Mouse (Mus musculus): ENCODE measurements around the gene Tnfrsf18. TPM values are rescaled to one million over a fixed set of nuclear protein-coding genes. Genes with fewer than 3 reads are reported as not detected.

Gene Tnfrsf18
- total RNA-seq, 4 experiments from 2014 or later: not detected

DNA sequence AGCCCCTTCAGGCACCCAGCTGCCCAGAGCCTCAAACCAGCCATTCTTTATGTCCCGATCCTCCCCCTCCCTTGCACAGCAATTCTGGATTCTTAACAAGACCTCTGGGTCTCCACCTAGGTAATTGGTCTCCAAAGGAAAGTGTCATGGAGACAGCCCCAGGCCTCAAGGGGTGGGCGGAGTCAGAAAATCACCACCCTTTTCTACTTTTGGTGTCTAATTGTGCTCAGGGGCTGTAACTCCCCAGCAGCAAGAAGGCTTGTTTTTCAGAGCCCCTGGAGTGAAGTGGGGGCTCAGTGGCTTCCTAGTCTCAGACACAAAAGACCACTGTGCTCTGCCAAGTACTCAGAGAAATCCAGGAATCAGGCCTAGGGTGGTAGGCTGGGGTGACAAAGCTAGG lies 44.8 kb downstream of the Tnfrsf18 start:
- no peak for DNase-seq (ENCODE audit: low spot score in 2 of 2)

DNA sequence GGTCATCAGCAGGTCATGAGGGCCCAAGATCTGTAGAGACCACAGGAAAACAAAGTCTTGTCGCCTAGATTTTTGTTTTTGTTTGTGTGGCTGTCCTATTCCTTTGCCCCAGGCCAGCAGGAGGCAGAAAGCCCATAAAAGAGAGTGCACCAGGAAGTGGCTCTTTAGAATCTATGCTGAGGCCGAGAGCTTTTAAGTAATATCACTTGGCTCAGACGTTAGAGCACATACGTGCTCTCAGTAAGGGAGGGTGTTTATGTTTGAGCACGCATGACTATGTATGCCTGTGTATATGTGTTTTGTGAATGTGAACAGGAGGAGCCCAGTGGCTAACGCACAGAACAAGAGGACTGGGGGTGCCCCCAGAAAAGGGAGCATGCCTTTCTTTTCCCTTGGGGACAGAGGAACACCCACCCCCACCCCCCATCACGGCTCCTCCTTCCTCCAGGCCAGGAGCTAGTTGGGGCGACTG lies 51.0 kb downstream of the Tnfrsf18 start:
- DNase-seq (ENCODE audit: low spot score in 2 of 2): no peak

DNA sequence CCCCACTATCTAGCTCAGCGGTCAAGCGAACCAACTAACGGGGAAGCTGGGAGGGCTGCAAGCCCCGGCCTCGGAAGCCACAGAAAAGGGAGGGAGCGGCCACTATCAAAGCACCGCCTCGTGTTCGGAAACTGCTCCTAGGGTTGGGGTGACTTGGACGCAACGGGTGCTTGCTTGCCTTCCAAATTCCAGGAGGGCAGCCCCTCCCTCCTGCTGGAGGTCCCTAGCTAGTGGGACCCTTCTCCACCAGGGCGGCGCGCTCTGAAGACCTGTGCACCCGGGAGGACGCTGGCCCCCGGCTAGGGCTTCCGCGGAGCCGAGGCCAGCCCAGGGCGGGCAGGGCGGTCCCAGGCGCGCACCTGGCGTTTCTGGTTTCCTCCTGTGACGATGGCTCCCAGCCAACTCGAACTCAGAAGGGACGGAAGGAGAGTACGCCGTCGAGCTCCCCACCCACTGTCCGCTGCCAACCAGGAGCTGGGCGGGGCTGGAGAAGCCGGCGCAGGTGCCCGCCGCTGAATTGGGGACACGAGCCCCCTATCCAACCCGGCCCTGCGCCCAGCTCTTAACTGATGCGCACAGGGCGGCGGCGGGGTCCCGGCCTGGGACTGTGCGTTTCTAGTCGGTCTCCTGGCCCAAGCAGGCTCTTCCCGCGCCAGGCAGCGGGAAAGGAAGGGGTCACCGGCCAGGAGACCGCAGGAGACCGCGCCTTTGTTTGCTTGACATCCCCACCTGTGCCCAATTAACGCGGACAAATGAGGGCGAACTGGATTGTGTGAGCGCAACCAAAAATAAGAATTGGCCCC lies 51.7 kb downstream of the Tnfrsf18 start:
- no peak for DNase-seq (ENCODE audit: low spot score in 2 of 2)

Small RNAs within 50 kb of the gene (microRNA-seq; reads per million reads assigned to microRNA genes)
- 10.5 to 30.0 reads per million in 2 experiments for gene Mir200a
- 33.2 to 126 reads per million in 2 experiments for gene Mir200b
- 58.0 to 118 reads per million in 2 experiments for gene Mir429

Other genes with a start within 250 kb of the Tnfrsf18 start
- 10 to 100 TPM; 35.4 to 43.6 (median 36.6) TPM for gene Tmem88b, start 240.3 kb upstream of the Tnfrsf18 start, total RNA-seq (2022)
- gene Ankrd65, start 235.7 kb upstream of the Tnfrsf18 start, total RNA-seq (2022): under 1 TPM in 1 of 4 experiments, not detected in 3; 0.35 TPM
- 10 to 100 TPM; 75.3 to 87.1 (median 84.7) TPM for gene Mrpl20, start 223.3 kb upstream of the Tnfrsf18 start, total RNA-seq (2022)
- 10 to 100 TPM; 54.7 to 60.9 (median 57.6) TPM for gene Ccnl2, start 213.7 kb upstream of the Tnfrsf18 start, total RNA-seq (2022)
- gene Aurkaip1, start 194.9 kb upstream of the Tnfrsf18 start, total RNA-seq (2022): 100 to 1,000 TPM; 101 to 109 (median 102) TPM
- 10 to 100 TPM in 1 of 4 experiments, 1 to 10 TPM in 3; 8.9 to 10.3 (median 9.3) TPM for gene Mxra8, start 186.5 kb upstream of the Tnfrsf18 start, total RNA-seq (2022)
- gene Dvl1, start 178.8 kb upstream of the Tnfrsf18 start, total RNA-seq (2022): 10 to 100 TPM; 81.1 to 86.5 (median 81.4) TPM
- under 1 TPM in 2 of 4 experiments, not detected in 2; 0.30 to 0.39 TPM for gene Tas1r3, start 162.8 kb upstream of the Tnfrsf18 start, total RNA-seq (2022)
- gene Cptp, start 156.7 kb upstream of the Tnfrsf18 start, total RNA-seq (2022): 10 to 100 TPM; 30.1 to 48.4 (median 33.7) TPM
- gene Ints11, start 156.6 kb upstream of the Tnfrsf18 start, total RNA-seq (2022): 10 to 100 TPM; 26.8 to 32.6 (median 30.0) TPM
- gene Pusl1, start 134.4 kb upstream of the Tnfrsf18 start, total RNA-seq (2022): 10 to 100 TPM; 49.0 to 65.6 (median 58.5) TPM
- gene Acap3, start 134.3 kb upstream of the Tnfrsf18 start, total RNA-seq (2022): 100 to 1,000 TPM; 108 to 128 (median 122) TPM
- gene Ube2j2, start 82.3 kb upstream of the Tnfrsf18 start, total RNA-seq (2022): 10 to 100 TPM; 57.7 to 67.6 (median 65.2) TPM
- 10 to 100 TPM; 16.0 to 26.1 (median 23.8) TPM for gene C1qtnf12, start 63.8 kb upstream of the Tnfrsf18 start, total RNA-seq (2022)
- gene B3galt6, start 33.5 kb upstream of the Tnfrsf18 start, total RNA-seq (2022): 10 to 100 TPM in 2 of 4 experiments, 1 to 10 TPM in 2; 9.3 to 12.6 (median 10.5) TPM
- 100 to 1,000 TPM; 206 to 235 (median 221) TPM for gene Sdf4, start 33.3 kb upstream of the Tnfrsf18 start, total RNA-seq (2022)
- gene Tnfrsf4, start 12.3 kb upstream of the Tnfrsf18 start, total RNA-seq (2022): 1 to 10 TPM in 3 of 4 experiments, under 1 TPM in 1; 0.91 to 3.5 (median 1.5) TPM
- gene Ttll10, start 33.2 kb downstream of the Tnfrsf18 start, total RNA-seq (2022): under 1 TPM; 0.30 to 0.64 (median 0.44) TPM
- gene 9430015G10Rik, start 83.8 kb downstream of the Tnfrsf18 start, total RNA-seq (2022): 10 to 100 TPM; 28.4 to 30.7 (median 29.0) TPM
- under 1 TPM; 0.49 to 0.72 (median 0.60) TPM for gene Rnf223, start 104.3 kb downstream of the Tnfrsf18 start, total RNA-seq (2022)
- 100 to 1,000 TPM; 117 to 126 (median 122) TPM for gene Agrn, start 171.3 kb downstream of the Tnfrsf18 start, total RNA-seq (2022)
- 1 to 10 TPM; 1.2 to 3.3 (median 2.4) TPM for gene Isg15, start 174.7 kb downstream of the Tnfrsf18 start, total RNA-seq (2022)
- 1 to 10 TPM; 5.9 to 7.5 (median 7.0) TPM for gene AW011738, start 177.1 kb downstream of the Tnfrsf18 start, total RNA-seq (2022)
- under 1 TPM; 0.34 to 0.59 (median 0.51) TPM for gene Perm1, start 189.7 kb downstream of the Tnfrsf18 start, total RNA-seq (2022)
- 10 to 100 TPM; 33.2 to 40.5 (median 38.6) TPM for gene Plekhn1, start 208.7 kb downstream of the Tnfrsf18 start, total RNA-seq (2022)
- 10 to 100 TPM; 64.5 to 70.3 (median 68.1) TPM for gene Noc2l, start 209.8 kb downstream of the Tnfrsf18 start, total RNA-seq (2022)
- 1 to 10 TPM; 4.7 to 8.3 (median 7.7) TPM for gene Samd11, start 229.5 kb downstream of the Tnfrsf18 start, total RNA-seq (2022)